Mouse (Mus musculus) B cell, adult 2 months (primary cell): ENCODE data around the gene Fosl1.

Experiments used
- DNase-seq, 2 experiments: peaks; one replicate each; pipeline ENCODE4 v3.0.0; 2022

The Fosl1 gene

DNA sequence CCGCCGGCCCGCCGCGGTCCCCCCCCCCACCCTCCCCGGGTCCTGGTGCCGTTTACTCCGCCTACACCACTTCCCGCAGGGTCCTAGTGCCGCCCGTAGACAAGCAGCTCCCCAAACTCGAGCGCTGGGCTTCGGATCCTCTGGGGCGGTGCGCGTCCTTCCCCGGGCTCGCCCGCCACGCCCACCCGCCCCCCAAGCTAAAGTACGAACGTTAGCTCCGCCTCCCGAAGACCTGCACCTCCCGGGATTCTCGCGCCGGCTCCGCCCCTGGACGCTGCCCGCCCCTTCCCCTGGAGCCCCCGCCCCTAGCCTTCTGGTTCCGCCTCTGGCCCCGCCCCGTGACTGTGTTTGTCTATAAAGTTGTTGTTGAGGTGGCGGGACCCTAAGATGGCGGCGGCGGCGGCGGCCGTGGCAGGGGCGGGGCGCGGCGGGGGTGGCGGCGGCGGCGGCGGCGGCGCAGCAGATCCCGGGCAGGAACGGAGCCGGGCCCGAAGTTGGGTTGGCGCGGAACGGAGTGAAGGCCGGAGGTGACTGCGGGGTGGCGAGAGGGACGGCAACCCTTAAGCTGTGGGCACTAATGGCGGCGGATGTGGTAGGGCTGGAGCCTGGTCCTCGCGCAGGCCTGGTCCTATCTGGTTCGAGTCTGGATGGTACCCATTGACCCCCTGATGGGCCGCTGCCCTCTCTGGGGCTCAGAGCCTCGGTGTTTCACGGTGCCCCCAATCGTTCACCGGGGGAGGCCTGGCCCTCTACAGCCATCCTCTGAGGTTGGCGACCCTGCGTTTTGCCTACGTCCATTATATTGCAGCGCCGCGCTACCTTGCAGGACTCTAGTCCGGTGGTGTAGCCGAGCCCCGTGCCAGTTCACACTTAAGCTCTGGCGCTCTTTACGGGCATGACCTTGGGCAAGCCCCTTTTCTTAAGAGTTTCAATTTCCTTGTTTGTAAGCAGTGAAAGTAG is 22.3 kb upstream of the Fosl1 start, which contains the start of the genes Drap1 and AI837181:
Gene Drap1, minus strand, starts transcription at position 198 of the 960 bp plus-strand sequence.
Gene AI837181, plus strand, starts transcription at position 363 of the 960 bp plus-strand sequence.
- peak; percentile 95 for DNase-seq

- peak in 1 of 2 experiments; percentile 4 for DNase-seq
Measured at GRCm38 (mm10) chr19:5425906-5426565, 21.3 kb upstream of the Fosl1 start.

GRCm38 (mm10) chr19:5426640-5427290 is 20.6 kb upstream of the Fosl1 start:
- no peak for DNase-seq

GRCm38 (mm10) chr19:5428083-5428482 is 19.3 kb upstream of the Fosl1 start:
- peak; percentile 31 to 46 for DNase-seq

GRCm38 (mm10) chr19:5429219-5429618 is 18.1 kb upstream of the Fosl1 start:
- no peak for DNase-seq

GRCm38 (mm10) chr19:5429806-5430205 is 17.5 kb upstream of the Fosl1 start:
- DNase-seq = no peak

- no peak for DNase-seq
Measured at GRCm38 (mm10) chr19:5430408-5430807, 16.9 kb upstream of the Fosl1 start.

- peak in 1 of 2 experiments; percentile 26 for DNase-seq
Measured at GRCm38 (mm10) chr19:5431911-5432464, 15.4 kb upstream of the Fosl1 start.

- DNase-seq = peak; percentile 55 to 56
Measured at GRCm38 (mm10) chr19:5432992-5433852, 14.1 kb upstream of the Fosl1 start.

GRCm38 (mm10) chr19:5433951-5434350 is 13.4 kb upstream of the Fosl1 start:
- DNase-seq = no peak

DNA sequence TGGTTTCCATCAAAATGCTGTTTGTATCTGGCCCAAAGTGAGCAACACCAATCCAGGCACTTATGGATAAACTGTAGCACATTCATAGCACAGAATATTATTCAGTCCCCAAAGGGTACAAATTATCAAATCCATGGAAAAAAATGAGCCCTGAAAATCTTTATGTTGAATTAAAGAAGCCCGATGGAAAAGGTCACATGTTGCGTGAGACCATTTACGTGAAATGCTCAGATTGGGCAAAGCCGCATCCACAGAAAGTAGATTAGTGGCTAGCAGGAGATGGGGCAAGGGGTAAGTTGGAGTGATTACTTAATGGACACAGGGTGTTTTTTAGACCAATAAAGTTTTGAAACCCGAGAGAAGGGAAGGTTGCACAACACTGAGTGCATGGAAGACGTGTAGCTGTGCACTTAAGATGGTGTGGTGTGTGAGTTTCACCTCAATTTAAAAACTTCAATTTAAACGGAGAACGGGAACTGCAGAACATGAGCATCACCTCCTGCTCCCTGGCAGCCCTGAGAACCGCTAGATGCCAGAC is 2.9 kb upstream of the Fosl1 start:
- DNase-seq = no peak

DNA sequence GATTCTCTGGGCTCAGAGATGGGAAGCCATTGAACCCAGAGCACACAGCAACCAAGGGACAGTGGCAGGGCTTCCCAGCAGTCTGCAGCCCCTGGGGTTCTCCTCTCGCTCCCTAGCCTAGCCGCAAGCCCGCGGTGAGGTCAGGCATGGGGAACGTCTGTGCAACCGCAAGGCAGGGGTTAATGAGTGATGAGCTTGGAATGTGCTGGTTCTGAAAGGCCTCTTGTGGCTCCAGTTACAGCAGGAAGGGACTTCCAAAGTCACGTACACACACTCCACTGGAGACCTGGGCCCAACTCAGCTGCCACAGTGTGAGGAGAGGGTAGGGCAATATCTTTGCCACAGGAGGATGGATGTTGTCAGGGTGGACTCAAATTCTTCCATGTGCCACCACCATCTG is 2.4 kb upstream of the Fosl1 start:
- no peak for DNase-seq

DNA sequence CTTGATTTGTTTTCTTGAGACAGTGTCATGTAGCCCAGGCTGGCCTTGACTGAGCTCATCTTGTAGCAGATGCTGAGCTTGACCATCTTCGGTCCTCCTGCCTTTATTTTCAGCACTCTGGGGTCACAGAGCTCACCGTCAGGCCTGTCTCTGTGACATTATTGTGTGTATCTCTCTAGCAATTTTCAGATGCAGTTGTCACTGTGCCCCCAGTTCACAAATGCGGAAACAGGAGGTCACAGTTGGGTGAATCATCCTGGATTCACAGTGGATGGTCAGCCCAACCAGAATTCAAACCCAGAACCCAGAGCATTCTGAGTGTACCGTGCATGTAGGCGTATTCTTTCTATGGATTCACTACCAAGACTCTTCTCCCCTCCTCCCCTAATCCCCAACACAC is 1.6 kb upstream of the Fosl1 start:
- DNase-seq = no peak

DNA sequence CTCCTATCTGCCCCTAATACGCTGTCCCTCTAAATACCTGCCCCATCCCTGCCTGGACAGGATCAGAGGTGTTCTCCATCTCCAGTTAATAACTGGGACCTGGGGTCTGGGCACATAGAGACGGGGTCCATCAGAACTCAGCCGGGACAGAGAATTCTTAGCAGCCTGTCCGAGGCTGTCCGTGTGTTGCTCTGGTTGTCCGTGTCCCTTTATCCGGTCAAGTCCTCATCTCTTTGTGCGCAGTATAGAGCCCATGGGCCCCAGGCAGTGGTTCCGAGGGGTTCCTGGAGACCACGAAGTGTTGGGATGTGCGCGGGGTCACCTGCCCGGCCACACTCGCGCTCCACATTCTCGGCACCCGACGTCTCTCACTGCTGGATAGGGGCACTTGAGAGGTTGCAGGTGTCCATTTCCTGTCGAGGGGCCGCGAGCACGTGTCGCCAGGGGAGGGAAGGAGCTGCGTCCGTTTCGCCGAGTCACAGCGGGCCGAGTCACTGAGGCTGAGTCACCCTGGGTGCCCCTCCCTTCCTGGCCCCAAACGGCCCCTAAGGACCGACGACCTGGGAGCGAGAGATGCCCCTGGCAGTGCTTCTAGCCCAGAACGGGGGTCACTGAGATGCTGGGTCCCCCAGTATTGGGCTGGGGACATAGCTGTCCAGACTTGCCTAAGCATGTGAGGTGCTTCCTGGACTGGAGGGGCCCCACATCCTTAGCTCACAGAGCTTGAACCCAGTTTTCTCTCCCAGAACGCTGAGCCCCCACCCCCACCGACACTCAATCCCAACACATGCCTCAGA is 1.2 kb downstream of the Fosl1 start:
- peak; percentile 47 to 54 for DNase-seq

DNA sequence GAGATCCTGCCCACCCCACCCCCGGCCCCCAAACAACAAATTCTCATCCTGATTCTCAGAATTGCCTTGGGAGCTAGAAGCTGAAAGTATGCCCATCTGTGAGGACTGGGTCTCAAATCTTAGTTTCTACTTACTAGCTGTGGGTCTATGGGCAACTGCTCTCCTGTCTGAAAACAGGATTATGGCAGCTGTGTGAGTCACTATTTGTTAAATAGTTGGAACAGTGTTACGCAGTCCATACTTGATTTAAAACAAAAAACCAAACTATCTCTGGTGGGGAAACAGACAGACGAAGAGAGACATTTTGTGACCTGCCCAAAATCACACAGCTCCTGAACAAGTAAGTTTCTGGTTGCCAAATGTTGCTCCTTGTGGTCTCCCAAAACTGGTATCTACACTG is 2.3 kb downstream of the Fosl1 start:
- no peak for DNase-seq

- DNase-seq = no peak
Measured at GRCm38 (mm10) chr19:5451766-5452165, 4.4 kb downstream of the Fosl1 start.

DNA sequence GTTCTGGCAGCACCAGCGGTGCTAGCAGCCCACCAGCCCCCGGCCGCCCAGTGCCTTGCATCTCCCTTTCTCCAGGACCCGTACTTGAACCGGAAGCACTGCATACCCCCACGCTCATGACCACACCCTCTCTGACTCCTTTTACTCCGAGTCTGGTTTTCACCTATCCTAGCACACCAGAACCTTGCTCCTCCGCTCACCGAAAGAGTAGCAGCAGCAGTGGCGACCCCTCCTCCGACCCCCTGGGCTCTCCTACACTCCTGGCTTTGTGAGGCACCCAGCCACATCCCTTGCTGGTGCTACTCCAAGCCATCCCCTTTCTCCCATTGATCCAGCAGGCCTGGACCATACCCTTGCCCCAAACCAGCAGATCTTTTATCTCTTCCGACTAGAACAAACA is 7.7 kb downstream of the Fosl1 start:
- DNase-seq = no peak

GRCm38 (mm10) chr19:5455568-5455967 is 8.2 kb downstream of the Fosl1 start:
- no peak for DNase-seq

- no peak for DNase-seq
Measured at GRCm38 (mm10) chr19:5456241-5456921, 9.0 kb downstream of the Fosl1 start.
